Mouse (Mus musculus) limb, embryonic 11.5 days (tissue): ENCODE results near the gene 4930539E08Rik. TPM values are rescaled to one million over a fixed set of nuclear protein-coding genes. Genes with fewer than 3 reads are reported as not detected.

ENCODE experiments used
- ATAC-seq: fragments of 200-750 bp; cut with Nextera tagmentation; 2 replicates; pipeline ENCODE4 v1.8.0; 2017; ENCODE audit warnings: low read depth; ENCODE audit not compliant: insufficient number of reproducible peaks, low FRiP score, low TSS enrichment
- DNase-seq: peaks from one replicate; pipeline ENCODE4 v3.0.0-alpha.2; 2015; ENCODE audit warnings: low spot score
- H3K27ac ChIP-seq: fragments of 300-500 bp; sonication (generic); replicated peaks from 2 replicates; pipeline ENCODE4 v1.5.1; 2014; ENCODE audit warnings: low read depth, mild to moderate bottlenecking, low read length
- H3K27me3 ChIP-seq: fragments of 300-500 bp; sonication (generic); 2 replicates; pipeline ENCODE4 v1.6.1; 2014; ENCODE audit warnings: mild to moderate bottlenecking, low read length, mixed read lengths; ENCODE audit not compliant: control insufficient read depth, insufficient read depth
- H3K36me3 ChIP-seq: fragments of 300-500 bp; sonication (generic); 2 replicates; pipeline ENCODE4 v1.6.1; 2014; ENCODE audit warnings: mild to moderate bottlenecking, low read length, moderate library complexity, mixed read lengths; ENCODE audit not compliant: control insufficient read depth, insufficient read depth
- H3K4me1 ChIP-seq: fragments of 300-500 bp; sonication (generic); 2 replicates; pipeline ENCODE4 v1.6.1; 2014; ENCODE audit warnings: low read length, mixed read lengths; ENCODE audit not compliant: control insufficient read depth, insufficient read depth
- H3K4me2 ChIP-seq: fragments of 300-500 bp; sonication (generic); 2 replicates; pipeline ENCODE4 v1.6.1; 2014; ENCODE audit warnings: low read depth, mild to moderate bottlenecking, moderate library complexity; ENCODE audit not compliant: severe bottlenecking
- H3K4me3 ChIP-seq: fragments of 300-500 bp; sonication (generic); 2 replicates; pipeline ENCODE4 v1.5.1; 2014; ENCODE audit warnings: low read depth, low read length
- H3K9ac ChIP-seq: fragments of 300-500 bp; sonication (generic); 2 replicates; pipeline ENCODE4 v1.6.1; 2014; ENCODE audit warnings: mild to moderate bottlenecking, low read length
- H3K9me3 ChIP-seq: fragments of 300-500 bp; sonication (generic); 2 replicates; pipeline ENCODE4 v1.6.1; 2016; ENCODE audit warnings: low read length; ENCODE audit not compliant: control insufficient read depth
- WGBS: fragments of 180-500 bp; shearing (Covaris S2); extraction: QIAGEN DNeasy Blood & Tissue Kit; methylation state at CpG from one replicate; pipeline ENCODE4 v1.1.7; 2014; 5-methylcytosine and 5-hydroxymethylcytosine counted together
- polyA plus RNA-seq: library from polyadenylated mRNA; unstranded; fragments of >200 nt; fragmentation: Nextera tagmentation; extraction: Ambion mirVana; gene quantifications from 2 replicates; pipeline ENCODE4 v1.2.1, GENCODE M21; 2014

4930539E08Rik gene
- polyA plus RNA-seq, 1 experiment from 2014 or later, result 0.29 TPM

DNA sequence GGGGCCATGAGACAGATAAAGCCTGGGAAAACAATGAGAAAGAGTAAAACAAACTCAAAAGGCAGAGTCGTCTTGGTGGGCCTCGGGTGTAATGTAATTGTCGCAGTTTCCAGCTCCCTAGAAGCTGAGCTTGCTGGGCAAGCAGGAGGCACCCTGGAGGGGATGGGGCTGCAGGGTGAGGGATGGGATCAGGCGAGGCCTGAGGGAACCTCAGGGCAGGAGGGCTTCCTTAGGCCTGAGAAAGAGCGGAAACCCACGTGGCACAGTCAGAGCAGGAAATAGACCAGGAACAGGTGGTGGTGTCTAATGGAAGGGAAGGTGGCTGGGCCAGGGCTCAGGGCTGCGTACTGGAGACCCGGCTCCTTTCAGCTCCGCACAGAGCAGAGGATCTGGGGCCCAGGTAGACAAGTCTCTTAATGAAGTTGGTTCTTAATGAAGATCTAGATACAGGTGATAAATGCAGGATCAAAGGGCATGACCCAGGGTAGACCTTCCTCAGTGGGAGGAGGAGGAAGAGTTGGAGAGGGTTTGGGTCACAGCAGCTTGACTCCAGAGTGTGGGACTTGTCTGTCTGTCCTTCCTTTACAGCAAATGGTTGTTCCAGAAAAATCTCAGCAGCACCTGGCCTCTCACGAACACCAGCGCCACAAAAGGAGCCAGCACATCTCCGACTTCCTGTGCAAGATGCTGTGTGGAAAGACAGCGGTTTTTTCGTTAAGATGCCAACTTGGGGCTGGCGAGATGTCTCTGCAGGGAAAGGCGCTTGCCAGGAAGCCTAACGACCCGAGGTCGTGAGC lies 19.2 kb upstream of the 4930539E08Rik start:
- ATAC-seq, result no peak
- Histone ChIP-seq H3K4me3 (no peak overlapping the region), H3K9ac (no peak overlapping the region), H3K9me3 (no peaks in the 10 kb centered on the region), H3K4me1 (peaks cover 6% of the 10 kb centered on the region), H3K36me3 (no peaks in the 10 kb centered on the region), H3K4me2 (no peak overlapping the region), H3K27ac (no peak overlapping the region), H3K27me3 (no peaks in the 10 kb centered on the region)
- WGBS, result 78% methylated on average over 19 of the region's 19 CpGs
- DNase-seq, result no peak

GRCm38 (mm10) chr17:28932274-28932673 lies 17.1 kb upstream of the 4930539E08Rik start:
- ATAC-seq, result no peak
- Histone ChIP-seq H3K9me3 (no peaks in the 10 kb centered on the region), H3K4me3 (no peak overlapping the region), H3K27me3 (no peaks in the 10 kb centered on the region), H3K36me3 (no peaks in the 10 kb centered on the region), H3K4me2 (no peak overlapping the region), H3K9ac (no peak overlapping the region), H3K4me1 (peaks cover 6% of the 10 kb centered on the region), H3K27ac (no peak overlapping the region)
- WGBS, result 89% methylated on average over 4 of the region's 4 CpGs
- no peak for DNase-seq

- Histone ChIP-seq H3K36me3 (no peaks in the 10 kb centered on the region), H3K27ac (no peak overlapping the region), H3K4me3 (no peak overlapping the region), H3K9me3 (no peaks in the 10 kb centered on the region), H3K4me1 (peaks cover 6% of the 10 kb centered on the region), H3K27me3 (no peaks in the 10 kb centered on the region), H3K4me2 (no peak overlapping the region), H3K9ac (no peak overlapping the region)
- no peak for DNase-seq
- 95% methylated on average over 18 of the region's 18 CpGs for WGBS
- ATAC-seq, result no peak
These were observed 16.5 kb upstream of the 4930539E08Rik start for GRCm38 (mm10) chr17:28931436-28932211.

DNA sequence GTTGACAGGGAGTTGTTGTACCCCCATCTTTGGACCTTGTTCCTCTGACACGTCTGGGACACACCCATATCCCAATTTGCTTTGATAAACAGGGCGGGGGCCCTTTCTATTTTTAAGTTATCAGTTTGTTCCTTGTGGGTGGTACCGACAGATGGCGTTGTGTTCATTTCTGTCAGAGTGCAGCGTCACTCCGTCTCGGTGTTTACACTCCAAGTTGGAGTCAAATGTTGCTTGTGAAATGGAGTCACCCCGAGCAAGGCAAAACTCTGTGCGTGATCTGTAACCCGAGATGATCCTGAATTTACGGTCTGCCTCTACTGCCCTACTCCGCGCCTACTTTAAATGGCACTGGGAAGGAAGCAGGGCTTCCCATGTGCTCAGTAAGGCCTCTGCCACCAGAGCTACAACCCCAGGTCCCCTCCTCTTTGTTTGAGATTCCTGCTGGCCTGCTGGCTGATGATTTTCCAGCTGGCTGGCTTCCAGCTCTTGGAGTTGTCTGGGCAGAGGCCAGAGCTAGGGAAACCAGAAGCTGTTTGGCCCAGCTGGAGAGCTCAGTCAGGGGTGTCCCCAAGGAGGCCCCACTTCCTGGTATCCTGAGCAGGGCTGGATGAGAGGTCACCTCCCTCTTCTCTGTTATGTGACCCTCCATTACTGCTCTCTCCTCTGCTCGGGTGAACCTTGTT lies 15.4 kb upstream of the 4930539E08Rik start:
- ATAC-seq (peak; percentile 56; the same call in 1 of the 2 replicates), DNase-seq (peak; percentile 68)
- WGBS, result 24% methylated on average over 14 of the region's 14 CpGs
- H3K4me3 ChIP-seq, result no peak overlapping the region
- H3K9ac ChIP-seq, result peak overlapping the region; percentile 32; the same call in 1 of the 2 replicates
- no peaks in the 10 kb centered on the region for H3K9me3 ChIP-seq
- H3K27me3 ChIP-seq, result no peaks in the 10 kb centered on the region
- H3K36me3 ChIP-seq, result no peaks in the 10 kb centered on the region
- peak overlapping the region; percentile 82 for H3K27ac ChIP-seq
- peaks cover 6% of the 10 kb centered on the region for H3K4me1 ChIP-seq
- peak overlapping the region; percentile 27 for H3K4me2 ChIP-seq

DNA sequence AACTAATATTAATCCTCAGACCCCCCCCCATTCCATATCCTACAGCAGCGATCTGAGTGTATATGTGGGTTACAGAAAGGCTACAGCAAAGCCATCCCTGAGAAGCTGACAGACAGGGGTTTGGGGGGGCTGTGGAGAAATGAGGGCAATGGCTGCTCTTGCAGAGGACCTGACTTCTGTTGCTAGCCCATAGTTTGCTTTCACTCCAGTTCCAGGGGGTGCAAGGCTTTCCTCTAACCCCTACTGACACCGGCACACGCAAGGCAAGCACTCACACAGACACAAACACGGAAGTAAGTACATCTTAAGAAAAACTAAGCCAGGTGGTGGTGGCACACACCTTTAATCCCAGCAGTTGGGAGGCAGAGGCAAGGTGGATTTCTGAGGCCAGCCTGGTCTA lies 14.2 kb upstream of the 4930539E08Rik start:
- DNase-seq (no peak), ATAC-seq (no peak)
- Histone ChIP-seq H3K36me3 (no peaks in the 10 kb centered on the region), H3K27ac (no peak overlapping the region), H3K27me3 (no peaks in the 10 kb centered on the region), H3K9me3 (no peaks in the 10 kb centered on the region), H3K4me1 (peaks cover 6% of the 10 kb centered on the region), H3K4me3 (no peak overlapping the region), H3K4me2 (no peak overlapping the region), H3K9ac (no peak overlapping the region)
- WGBS, result 94% methylated on average over 4 of the region's 4 CpGs

- H3K9me3 ChIP-seq, result no peaks in the 10 kb centered on the region
- DNase-seq (no peak), ATAC-seq (no peak)
- WGBS, result 86% methylated on average over 9 of the region's 9 CpGs
- no peak overlapping the region for H3K27ac ChIP-seq
- peaks cover 6% of the 10 kb centered on the region for H3K4me1 ChIP-seq
- no peak overlapping the region for H3K4me3 ChIP-seq
- H3K36me3 ChIP-seq, result no peaks in the 10 kb centered on the region
- no peak overlapping the region for H3K9ac ChIP-seq
- H3K27me3 ChIP-seq, result no peaks in the 10 kb centered on the region
- no peak overlapping the region for H3K4me2 ChIP-seq
These were observed 12.9 kb upstream of the 4930539E08Rik start for GRCm38 (mm10) chr17:28928004-28928403.

- peak; percentile 17; the same call in 1 of the 2 replicates for ATAC-seq
- Histone ChIP-seq H3K4me2 (no peak overlapping the region), H3K9ac (no peak overlapping the region), H3K4me1 (peaks cover 6% of the 10 kb centered on the region), H3K9me3 (no peaks in the 10 kb centered on the region), H3K36me3 (no peaks in the 10 kb centered on the region), H3K27ac (no peak overlapping the region), H3K4me3 (no peak overlapping the region), H3K27me3 (no peaks in the 10 kb centered on the region)
- WGBS, result 50% methylated on average over 15 of the region's 15 CpGs
- peak; percentile 62 for DNase-seq
These were observed 11.9 kb upstream of the 4930539E08Rik start for GRCm38 (mm10) chr17:28926866-28927635.

GRCm38 (mm10) chr17:28926380-28926779 lies 11.3 kb upstream of the 4930539E08Rik start:
- H3K36me3 ChIP-seq, result no peaks in the 10 kb centered on the region
- no peak overlapping the region for H3K9ac ChIP-seq
- WGBS, result 21% methylated on average over 13 of the region's 13 CpGs
- H3K4me3 ChIP-seq, result no peak overlapping the region
- ATAC-seq (no peak), DNase-seq (peak; percentile 91)
- H3K27me3 ChIP-seq, result no peaks in the 10 kb centered on the region
- H3K4me2 ChIP-seq, result no peak overlapping the region
- no peak overlapping the region for H3K27ac ChIP-seq
- no peaks in the 10 kb centered on the region for H3K9me3 ChIP-seq
- H3K4me1 ChIP-seq, result peaks cover 6% of the 10 kb centered on the region
